Mouse (Mus musculus): ENCODE measurements at regions not wholly inside any gene's neighbourhood (a gene's known extent, or its start where the extent isn't known, plus 50 kb on each side); places are given as distances from the start of the nearest gene placed in this dataset.

DNA sequence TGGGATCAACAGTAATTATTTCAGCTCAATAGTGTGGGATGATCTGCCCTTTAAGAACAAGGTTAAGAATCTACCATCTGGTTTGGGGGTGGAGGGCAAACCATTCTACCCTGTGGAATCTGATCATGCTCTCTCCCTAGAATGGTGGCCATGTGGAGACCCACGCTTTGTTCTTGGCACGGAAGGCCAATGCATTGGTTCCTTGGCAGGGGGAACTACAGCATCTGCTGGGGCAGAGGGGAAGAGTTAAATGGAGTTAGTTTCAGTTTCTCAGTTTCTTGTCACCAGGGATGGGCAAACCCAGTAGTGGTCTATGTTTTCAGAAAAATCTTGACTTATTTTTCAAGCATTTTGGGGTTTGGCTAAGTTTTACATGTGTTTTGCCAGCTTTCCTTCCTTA is 174.5 kb downstream of the Enc1 start:
- Histone ChIP-seq H3K27me3 (ENCODE audit: control insufficient read depth, insufficient read depth, low read length) (no peaks in the 10 kb centered on the region), H3K27ac (replicated peaks; ENCODE audit: low read depth, low read length) (no peak overlapping the region), H3K36me3 (ENCODE audit: control insufficient read depth, insufficient read depth, low read length) (no peaks in the 10 kb centered on the region), H3K4me2 (replicated peaks; ENCODE audit: low read depth, low read length, severe bottlenecking) (no peak overlapping the region), H3K4me3 (replicated peaks; ENCODE audit: low read length) (no peak overlapping the region), H3K4me1 (ENCODE audit: control insufficient read depth, insufficient read depth, low read length) (peaks cover 22% of the 10 kb centered on the region), H3K9ac (ENCODE audit: low read depth, low read length, severe bottlenecking) (no peak overlapping the region), H3K9me3 (ENCODE audit: control insufficient read depth, low read length) (no peaks in the 10 kb centered on the region)
- WGBS: 78% methylated on average over 2 of the region's 2 CpGs
- ATAC-seq (ENCODE audit: low FRiP score, low read depth): no peak
- no peak for TF ChIP-seq POLR2A (IDR thresholded peaks at IDR 0.05; ENCODE audit: borderline replicate concordance, extremely low read depth, insufficient read depth, insufficient read length)
- no peak for DNase-seq (ENCODE audit: low spot score)

DNA sequence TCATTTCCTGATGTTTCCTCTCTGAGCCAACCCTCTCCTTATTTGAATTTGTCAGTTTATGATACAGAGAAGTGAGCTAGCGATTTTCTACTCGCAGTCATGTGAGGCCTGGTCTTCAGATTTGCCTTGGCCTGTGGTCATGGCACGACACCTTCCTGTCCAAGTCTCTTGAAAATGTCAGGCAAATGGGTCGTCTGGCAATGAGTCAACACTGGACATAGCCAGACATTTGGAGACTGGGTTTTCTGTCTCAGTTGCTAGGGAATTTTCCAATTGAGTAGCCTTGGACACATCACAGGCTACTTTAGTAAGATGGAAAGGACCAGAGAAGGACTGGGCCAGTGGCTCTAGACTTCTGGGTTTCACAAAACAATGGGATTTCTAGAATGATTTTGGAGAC is 171.2 kb downstream of the Enc1 start:
- Histone ChIP-seq H3K9me3 (ENCODE audit: control insufficient read depth, low read length) (no peaks in the 10 kb centered on the region), H3K4me3 (replicated peaks; ENCODE audit: low read length) (no peak overlapping the region), H3K4me1 (ENCODE audit: control insufficient read depth, insufficient read depth, low read length) (peaks cover 17% of the 10 kb centered on the region), H3K27me3 (ENCODE audit: control insufficient read depth, insufficient read depth, low read length) (no peaks in the 10 kb centered on the region), H3K36me3 (ENCODE audit: control insufficient read depth, insufficient read depth, low read length) (no peaks in the 10 kb centered on the region), H3K27ac (replicated peaks; ENCODE audit: low read depth, low read length) (no peak overlapping the region), H3K4me2 (replicated peaks; ENCODE audit: low read depth, low read length, severe bottlenecking) (no peak overlapping the region), H3K9ac (ENCODE audit: low read depth, low read length, severe bottlenecking) (no peak overlapping the region)
- WGBS: 45% methylated on average over 4 of the region's 4 CpGs
- no peak for TF ChIP-seq POLR2A (IDR thresholded peaks at IDR 0.05; ENCODE audit: borderline replicate concordance, extremely low read depth, insufficient read depth, insufficient read length)
- ATAC-seq (ENCODE audit: low FRiP score, low read depth) (no peak), DNase-seq (ENCODE audit: low spot score) (no peak)

DNA sequence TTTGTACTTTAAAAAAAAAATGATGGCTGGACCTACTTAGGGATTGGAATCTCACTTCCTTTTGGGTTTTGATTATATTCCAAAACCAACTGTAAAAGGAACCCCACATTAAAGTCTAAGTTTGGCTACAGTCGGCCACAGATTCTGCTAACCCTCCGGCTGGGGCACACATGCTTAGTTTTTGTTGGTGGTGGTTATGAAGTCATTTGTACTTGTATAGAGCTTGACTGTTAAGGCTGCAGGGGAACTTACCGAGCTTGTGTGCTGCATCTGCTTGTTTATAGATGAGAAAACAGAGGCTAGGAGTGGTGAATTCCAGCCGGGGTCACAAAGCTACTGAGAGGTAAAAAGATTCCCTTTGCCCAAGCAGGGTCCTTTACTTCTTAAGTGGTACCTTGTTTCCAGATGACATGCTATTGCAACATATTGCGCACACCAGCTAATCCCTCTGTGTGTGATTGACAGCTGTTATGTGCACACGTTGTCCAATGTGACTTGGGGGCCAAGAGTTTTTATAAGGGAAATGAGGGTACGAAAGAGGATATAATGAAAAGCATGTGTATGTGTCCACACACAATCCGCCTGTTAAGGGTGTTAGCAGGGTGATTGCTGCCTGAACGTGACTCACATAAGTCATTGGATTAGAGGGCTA is 169.8 kb downstream of the Enc1 start:
- H3K36me3 ChIP-seq (ENCODE audit: control insufficient read depth, insufficient read depth, low read length): no peaks in the 10 kb centered on the region
- DNase-seq (ENCODE audit: low spot score) (no peak), ATAC-seq (ENCODE audit: low FRiP score, low read depth) (peak; percentile 48; the same call in 1 of the 2 replicates)
- 16% methylated on average over 9 of the region's 9 CpGs for WGBS
- no peak overlapping the region for H3K9ac ChIP-seq (ENCODE audit: low read depth, low read length, severe bottlenecking)
- no peak for TF ChIP-seq POLR2A (IDR thresholded peaks at IDR 0.05; ENCODE audit: borderline replicate concordance, extremely low read depth, insufficient read depth, insufficient read length)
- H3K4me2 ChIP-seq (replicated peaks; ENCODE audit: low read depth, low read length, severe bottlenecking): no peak overlapping the region
- H3K4me3 ChIP-seq (replicated peaks; ENCODE audit: low read length): no peak overlapping the region
- H3K27ac ChIP-seq (replicated peaks; ENCODE audit: low read depth, low read length): no peak overlapping the region
- 0 out of 2 replicates have a peak, but pooled peaks cover 4% of the 10 kb centered on the region for H3K27me3 ChIP-seq (ENCODE audit: control insufficient read depth, insufficient read depth, low read length)
- H3K4me1 ChIP-seq (ENCODE audit: control insufficient read depth, insufficient read depth, low read length): peaks cover 17% of the 10 kb centered on the region
- no peaks in the 10 kb centered on the region for H3K9me3 ChIP-seq (ENCODE audit: control insufficient read depth, low read length)

DNA sequence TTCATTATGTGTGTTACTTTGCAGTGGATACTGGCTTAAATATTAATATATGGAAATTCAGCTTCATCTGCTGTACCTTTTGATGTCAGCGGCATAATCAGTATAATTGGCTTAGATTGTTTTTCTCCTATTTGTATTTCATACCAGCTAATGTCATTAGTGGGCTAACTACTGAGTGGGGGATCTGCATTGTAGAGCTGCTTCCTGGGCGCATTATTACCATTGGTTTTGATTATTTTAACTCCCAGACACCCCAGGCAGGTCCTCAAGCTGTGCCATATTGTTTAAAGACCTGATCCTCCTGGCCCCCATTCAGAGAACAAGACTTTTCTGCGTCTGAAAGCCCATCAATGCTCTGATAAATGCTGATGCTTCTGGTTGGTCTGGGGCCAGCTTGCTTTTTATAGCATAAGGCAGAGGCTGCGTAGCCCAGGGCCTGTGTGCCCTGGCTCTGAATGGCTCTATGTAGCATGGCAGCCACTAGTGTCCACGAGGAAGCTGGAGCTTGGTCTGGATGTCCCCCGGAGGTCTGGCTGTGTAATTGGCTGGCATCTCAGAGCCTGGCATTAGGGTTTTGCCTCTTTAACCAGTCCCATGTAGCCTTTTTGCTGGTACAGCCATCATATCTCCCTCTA is 169.1 kb downstream of the Enc1 start:
- Histone ChIP-seq H3K27me3 (ENCODE audit: control insufficient read depth, insufficient read depth, low read length) (0 out of 2 replicates have a peak, but pooled peaks cover 4% of the 10 kb centered on the region), H3K27ac (replicated peaks; ENCODE audit: low read depth, low read length) (no peak overlapping the region), H3K36me3 (ENCODE audit: control insufficient read depth, insufficient read depth, low read length) (no peaks in the 10 kb centered on the region), H3K4me1 (ENCODE audit: control insufficient read depth, insufficient read depth, low read length) (peaks cover 17% of the 10 kb centered on the region), H3K4me2 (replicated peaks; ENCODE audit: low read depth, low read length, severe bottlenecking) (no peak overlapping the region), H3K4me3 (replicated peaks; ENCODE audit: low read length) (no peak overlapping the region), H3K9me3 (ENCODE audit: control insufficient read depth, low read length) (no peaks in the 10 kb centered on the region), H3K9ac (ENCODE audit: low read depth, low read length, severe bottlenecking) (no peak overlapping the region)
- DNase-seq (ENCODE audit: low spot score): no peak
- ATAC-seq (ENCODE audit: low FRiP score, low read depth): no peak
- 49% methylated on average over 6 of the region's 6 CpGs for WGBS
- TF ChIP-seq POLR2A (IDR thresholded peaks at IDR 0.05; ENCODE audit: borderline replicate concordance, extremely low read depth, insufficient read depth, insufficient read length): no peak

DNA sequence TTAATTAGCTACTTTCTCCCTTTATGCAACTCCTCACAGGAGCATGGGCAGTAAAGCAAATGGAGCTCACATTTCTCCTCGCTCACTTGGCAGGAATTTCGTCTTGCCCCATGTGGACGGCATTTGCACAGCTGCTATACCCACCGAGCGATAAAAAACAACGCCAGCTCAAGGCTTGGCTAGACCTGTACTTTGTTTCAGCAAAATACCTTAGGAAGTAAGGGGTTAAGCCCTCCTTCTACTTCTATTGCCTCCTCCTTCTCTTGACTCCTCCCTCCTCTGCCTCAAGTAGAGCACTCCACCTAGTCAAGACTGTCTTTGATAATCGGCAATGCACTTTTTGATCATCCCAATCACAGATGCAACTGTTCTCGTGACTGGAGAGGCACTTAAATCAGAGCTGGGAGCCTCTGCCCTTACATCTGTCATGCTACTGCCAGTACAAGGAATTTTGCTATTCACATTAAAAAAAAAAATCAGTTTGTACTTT is 168.4 kb downstream of the Enc1 start:
- Histone ChIP-seq H3K4me3 (replicated peaks; ENCODE audit: low read length) (no peak overlapping the region), H3K4me1 (ENCODE audit: control insufficient read depth, insufficient read depth, low read length) (peaks cover 17% of the 10 kb centered on the region), H3K4me2 (replicated peaks; ENCODE audit: low read depth, low read length, severe bottlenecking) (no peak overlapping the region), H3K27me3 (ENCODE audit: control insufficient read depth, insufficient read depth, low read length) (0 out of 2 replicates have a peak, but pooled peaks cover 4% of the 10 kb centered on the region), H3K9me3 (ENCODE audit: control insufficient read depth, low read length) (no peaks in the 10 kb centered on the region), H3K9ac (ENCODE audit: low read depth, low read length, severe bottlenecking) (no peak overlapping the region), H3K36me3 (ENCODE audit: control insufficient read depth, insufficient read depth, low read length) (no peaks in the 10 kb centered on the region), H3K27ac (replicated peaks; ENCODE audit: low read depth, low read length) (no peak overlapping the region)
- WGBS: 17% methylated on average over 8 of the region's 8 CpGs
- 0 out of 2 replicates have a peak, but pooled peaks have one; percentile 16 for ATAC-seq (ENCODE audit: low FRiP score, low read depth)
- TF ChIP-seq POLR2A (IDR thresholded peaks at IDR 0.05; ENCODE audit: borderline replicate concordance, extremely low read depth, insufficient read depth, insufficient read length): no peak
- peak; percentile 66 for DNase-seq (ENCODE audit: low spot score)
